Mouse (Mus musculus): ENCODE results near the gene Il19.

The Il19 gene

DNA sequence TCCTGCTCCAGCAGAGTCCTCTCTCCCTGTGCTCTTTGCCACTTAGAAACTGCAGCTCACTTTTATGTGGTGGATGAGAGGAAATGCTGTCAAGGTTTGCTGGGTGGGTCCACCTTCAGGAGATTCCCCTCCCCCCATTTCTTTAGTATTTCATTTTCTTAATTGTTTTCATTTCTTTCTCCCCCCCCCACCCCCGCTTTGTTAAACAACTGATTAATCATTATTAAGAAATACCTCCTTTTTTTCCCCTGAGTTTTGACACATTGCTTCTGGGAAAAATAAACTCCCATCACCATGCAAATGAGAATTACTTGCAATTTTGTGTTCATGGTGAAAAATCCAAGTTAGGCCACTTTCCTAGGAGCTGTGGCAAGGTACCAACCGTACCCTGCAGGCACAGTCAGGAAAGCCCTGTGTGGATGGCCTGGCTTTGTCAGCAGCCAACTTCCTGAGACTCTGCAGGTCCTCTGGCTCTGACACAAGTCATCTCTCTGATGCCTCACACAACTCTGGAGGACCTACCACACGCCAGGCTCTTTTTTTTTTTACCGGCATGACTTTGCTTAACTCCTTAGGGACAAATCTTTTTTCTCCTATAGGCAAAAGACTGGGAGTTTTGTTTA lies at the start of gene Il19:
TSS of gene Il19 (minus strand) at position 51 of the 623 bp plus-strand sequence.
- no peak for DNase-seq (ENCODE audit: low spot score in 2 of 2)

DNA sequence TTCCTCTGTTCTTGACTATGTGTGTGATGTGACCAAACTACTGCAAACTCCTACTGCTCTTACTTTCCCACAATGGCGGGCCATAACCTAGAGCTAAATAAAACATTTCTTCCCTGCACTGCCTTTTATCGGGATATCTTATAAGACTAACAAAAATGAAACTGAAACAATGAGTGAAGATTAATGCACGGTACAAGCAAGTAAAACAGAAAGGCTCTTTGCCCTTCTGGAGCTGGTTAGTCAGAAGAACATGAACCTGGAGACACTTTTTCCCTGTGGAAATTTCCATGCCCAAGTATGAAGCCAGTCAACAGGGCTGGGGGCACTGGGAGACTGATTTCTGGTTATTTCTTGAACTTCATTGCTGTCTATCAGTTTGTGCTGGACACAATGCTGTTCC lies 49.4 kb upstream of the Il19 start:
- DNase-seq (ENCODE audit: low spot score in 2 of 2) = no peak

GRCm38 (mm10) chr1:130987418-130987817 lies 47.5 kb upstream of the Il19 start:
- DNase-seq (ENCODE audit: low spot score in 2 of 2) = no peak

DNA sequence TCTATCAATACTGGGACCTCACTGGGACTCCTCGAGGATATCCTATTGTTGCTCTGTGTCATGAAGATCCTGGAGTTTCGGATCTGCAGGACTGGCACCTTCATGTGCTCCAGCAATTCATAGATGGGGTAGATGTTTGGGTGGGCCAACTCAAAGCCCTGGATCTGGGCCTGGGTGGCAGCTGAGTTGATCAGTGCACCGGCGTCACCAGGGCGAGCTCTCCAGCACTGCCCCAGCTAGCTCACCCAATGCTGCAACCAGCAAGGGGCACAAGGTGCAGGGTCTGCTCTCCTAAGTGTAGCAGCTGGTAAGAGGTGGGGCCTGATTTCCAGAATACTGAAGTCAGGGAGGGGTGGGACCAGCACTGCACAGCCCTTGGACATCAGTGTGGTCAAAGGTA lies 47.1 kb upstream of the Il19 start:
- no peak for DNase-seq (ENCODE audit: low spot score in 2 of 2)

DNA sequence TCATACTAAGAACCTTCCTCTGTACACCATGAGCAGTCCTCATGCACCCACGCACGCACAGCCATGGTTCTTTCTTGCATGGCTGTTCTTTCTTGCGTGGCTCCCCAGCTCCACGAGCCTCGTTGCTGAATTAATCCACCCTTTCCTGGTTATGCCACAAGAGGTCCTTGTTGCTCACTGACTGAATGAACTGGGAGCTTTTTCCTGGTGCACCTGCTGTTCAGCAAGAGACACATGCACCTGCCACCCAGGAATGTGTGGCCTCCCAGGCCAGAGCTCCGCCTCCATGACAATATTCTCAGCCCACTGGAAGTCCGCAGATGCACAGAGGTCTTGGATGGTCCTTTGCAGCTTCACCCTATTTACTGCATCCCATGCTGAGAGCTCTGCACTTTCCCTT lies 44.5 kb upstream of the Il19 start:
- no peak for DNase-seq (ENCODE audit: low spot score in 2 of 2)

- DNase-seq (ENCODE audit: low spot score in 2 of 2) = no peak
These were observed 39.5 kb upstream of the Il19 start for GRCm38 (mm10) chr1:130979455-130979854.

DNA sequence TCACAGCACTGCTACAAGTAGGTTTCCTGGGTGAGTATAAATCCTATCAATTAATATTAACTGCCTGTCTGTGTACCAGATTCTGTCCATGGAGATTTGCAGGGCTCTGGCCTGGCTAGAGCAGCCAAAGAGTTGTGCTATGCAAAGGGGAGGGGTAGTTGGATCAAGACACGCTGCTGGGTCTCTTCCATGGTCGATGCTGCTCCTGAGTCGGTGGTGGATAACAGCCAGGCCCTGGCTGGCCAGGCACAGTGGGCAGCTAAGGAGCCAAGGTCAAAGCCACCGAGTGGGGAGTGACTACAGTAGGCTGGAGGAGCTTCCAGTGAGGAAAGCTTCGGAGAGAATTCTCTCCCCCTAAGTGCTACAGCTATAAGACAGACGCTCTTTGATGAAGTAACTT lies 24.0 kb upstream of the Il19 start:
- DNase-seq (ENCODE audit: low spot score in 2 of 2) = peak; percentile 8 to 12

DNA sequence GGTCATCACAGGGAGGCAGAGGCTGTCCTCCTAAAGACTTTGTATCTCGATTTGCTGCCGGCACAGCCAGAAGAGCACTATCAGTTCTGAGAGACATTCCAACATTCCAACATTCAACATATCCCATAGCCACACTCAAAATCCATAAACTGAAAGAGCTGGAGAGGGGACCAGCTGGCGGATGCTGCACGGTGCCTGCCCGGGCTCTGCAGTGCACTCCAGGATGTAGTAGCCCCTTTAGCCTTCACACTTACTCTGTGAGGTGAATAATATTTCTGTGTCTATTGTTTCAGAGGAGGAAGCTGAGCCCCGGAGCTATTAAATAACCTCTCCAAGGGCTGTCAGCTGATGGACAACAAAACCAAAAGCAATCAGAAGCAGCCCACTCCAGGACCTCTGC lies 7.0 kb upstream of the Il19 start:
- no peak for DNase-seq (ENCODE audit: low spot score in 2 of 2)

DNA sequence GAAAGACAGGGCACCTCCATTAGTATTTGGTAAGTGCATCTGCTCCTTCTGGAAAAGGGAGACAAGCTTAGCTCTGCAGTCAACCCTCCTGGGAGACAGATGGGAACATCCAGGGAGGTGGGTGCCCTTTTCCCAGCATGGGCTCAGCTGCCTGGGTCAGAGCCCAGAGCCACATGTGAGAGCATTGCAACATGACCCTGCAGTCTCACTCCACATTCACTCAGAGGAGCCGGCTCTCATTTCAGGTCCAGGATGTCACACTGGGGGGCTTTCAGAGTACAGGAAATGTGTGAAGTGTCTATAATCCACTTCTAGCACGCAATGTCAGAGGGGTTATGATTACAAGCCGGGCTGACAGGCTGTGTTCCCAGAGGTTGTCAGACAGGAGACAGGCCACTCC lies 1.9 kb upstream of the Il19 start:
- no peak for DNase-seq (ENCODE audit: low spot score in 2 of 2)

DNA sequence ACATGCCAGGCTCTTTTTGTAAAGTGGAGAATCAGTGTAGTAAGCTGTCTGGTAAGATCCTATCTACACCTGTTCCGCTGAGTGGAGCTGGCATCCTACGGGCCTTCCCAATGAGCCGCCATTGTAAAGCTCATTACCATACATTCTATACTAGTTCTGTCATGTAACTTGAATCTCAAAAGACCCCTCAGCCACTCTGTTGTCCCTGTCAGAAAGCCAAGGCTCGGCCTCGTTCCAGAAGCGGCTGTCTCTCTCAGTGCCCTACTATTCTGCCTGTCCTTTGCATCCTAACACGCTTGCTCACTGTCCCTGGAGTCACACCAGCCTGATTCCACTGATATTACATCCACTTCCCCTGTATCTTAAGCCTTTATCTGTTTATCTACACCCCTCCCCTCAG lies 1.7 kb downstream of the Il19 start:
- no peak for DNase-seq (ENCODE audit: low spot score in 2 of 2)

DNA sequence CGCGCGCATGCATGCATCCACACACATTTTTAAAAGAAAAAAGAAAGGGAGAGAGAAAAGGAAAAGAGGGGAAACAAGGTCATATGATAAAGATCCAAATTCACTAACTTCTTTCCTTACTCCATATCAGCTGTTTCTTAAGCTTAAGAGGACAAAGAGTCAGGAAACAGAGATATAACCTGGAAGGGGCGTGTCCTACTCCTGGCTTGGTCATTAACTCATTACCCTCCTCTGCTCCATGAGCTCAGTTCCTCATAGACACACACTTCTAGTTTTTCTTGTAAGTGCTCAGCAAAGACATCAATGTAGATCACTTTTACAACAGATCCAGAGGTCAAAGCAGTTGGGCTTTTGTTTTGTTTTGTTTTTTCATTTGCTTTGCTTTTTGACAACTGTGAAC lies 2.7 kb downstream of the Il19 start:
- DNase-seq (ENCODE audit: low spot score in 2 of 2) = no peak

- no peak for DNase-seq (ENCODE audit: low spot score in 2 of 2)
These were observed 3.6 kb downstream of the Il19 start for GRCm38 (mm10) chr1:130936351-130936750.

DNA sequence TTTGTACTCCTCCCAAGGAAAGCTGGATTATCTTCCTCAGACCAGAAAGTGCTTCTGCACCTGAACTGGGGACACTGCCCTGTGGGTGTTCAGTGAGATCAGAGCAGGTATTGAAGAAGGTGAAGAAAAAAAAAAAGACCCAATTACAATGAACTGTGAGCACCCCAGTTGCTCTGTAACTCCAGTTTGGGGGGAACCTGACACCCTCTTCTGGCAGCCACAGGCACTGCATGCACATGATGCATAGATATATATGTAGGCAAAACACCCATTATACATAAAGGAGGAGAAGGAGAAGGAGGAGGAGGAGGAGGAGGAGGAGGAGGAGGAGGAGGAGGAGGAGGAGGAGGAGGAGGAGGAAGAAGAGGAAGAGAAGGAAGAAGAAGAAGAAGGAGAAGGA lies 13.4 kb downstream of the Il19 start:
- DNase-seq (ENCODE audit: low spot score in 2 of 2) = no peak

- DNase-seq (ENCODE audit: low spot score in 2 of 2) = no peak
These were observed 21.5 kb downstream of the Il19 start for GRCm38 (mm10) chr1:130918323-130918980.

DNA sequence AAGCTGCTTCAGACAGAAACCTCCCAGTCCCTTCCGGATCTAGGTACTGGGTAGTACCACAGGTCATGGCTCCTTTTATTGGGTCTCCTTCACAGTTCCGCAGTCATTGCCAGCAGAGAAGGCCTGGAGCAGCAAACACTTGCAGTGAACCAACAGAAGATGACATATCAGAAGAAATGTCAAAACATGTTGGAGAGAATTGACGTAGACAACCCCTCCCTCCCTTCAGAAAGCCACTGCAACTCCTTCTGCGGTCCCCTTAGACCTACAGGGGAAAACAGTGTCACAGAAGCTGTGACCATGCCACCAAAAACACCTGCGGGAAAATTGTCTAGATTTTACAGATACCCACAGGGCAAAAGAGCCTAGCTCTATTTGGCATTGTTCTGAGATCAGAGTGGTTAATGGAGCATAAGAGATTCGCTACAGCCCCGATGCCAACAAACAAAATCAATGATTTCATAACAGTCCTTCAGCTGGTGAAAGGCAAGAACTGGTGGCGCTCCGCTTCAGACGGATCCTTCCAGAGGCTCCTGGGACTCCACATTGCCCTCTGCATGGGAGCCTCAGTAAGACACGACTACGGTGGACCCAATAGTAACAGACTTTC lies 28.4 kb downstream of the Il19 start, which contains the start of gene Il20:
TSS of gene Il20 (minus strand) at position 51 of the 610 bp plus-strand sequence.
- no peak for DNase-seq (ENCODE audit: low spot score in 2 of 2)

GRCm38 (mm10) chr1:130902505-130902904 lies 37.4 kb downstream of the Il19 start:
- DNase-seq (ENCODE audit: low spot score in 2 of 2) = no peak

- no peak for DNase-seq (ENCODE audit: low spot score in 2 of 2)
These were observed 45.4 kb downstream of the Il19 start for GRCm38 (mm10) chr1:130894468-130894867.

DNA sequence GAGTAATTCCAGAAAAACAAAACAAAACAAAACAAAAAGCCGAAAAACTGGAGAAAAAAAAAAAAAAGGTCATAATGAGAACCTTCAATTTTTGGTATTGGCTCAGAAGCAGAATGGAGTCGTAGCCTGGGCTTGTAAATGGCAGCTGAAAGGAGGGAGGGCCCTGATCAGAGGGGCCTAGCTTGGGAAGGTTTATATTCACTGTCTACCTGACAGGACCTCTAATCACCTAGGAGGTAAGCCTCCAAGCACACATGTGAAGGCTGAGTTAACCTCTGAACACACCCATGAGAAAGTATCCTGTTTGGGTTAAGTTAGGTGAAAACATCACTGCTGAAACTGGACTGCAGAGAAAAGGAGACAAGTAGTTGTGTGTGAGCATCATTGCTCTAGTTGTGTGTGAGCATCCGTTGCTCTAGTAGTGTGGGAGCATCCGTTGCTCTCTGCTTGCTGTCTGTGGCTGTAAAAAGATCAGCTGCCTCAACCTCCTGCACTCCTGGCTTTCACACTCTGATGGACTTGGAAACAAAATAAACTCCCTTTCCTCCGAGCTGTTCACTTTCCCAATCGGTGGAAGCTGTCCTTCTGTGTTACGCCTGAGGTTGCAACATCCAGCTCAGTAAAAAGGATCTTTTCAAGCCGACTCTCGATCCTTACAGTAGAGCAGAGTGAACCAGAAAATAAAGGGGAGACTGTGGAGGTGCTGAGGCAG lies 46.4 kb downstream of the Il19 start:
- no peak for DNase-seq (ENCODE audit: low spot score in 2 of 2)

DNA sequence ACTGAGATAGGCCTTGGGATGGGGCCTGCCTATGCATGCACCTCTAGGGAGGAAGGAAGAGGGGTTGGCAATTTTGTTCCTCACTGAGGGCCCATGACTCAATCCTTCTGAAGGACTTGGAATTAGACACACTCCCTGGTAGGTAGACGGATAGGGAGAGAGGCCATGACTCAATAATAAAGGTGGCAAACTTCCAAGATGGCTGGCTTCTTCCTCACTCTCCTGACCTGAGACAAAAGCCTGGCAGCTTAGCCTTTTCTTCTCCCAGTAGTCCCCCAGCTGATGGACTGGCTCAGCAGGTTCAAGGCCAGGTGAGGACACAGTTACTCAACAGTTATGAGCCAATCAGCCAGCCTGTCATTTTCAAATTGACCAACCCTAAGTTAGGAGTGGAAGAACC lies 47.5 kb downstream of the Il19 start:
- no peak for DNase-seq (ENCODE audit: low spot score in 2 of 2)

DNA sequence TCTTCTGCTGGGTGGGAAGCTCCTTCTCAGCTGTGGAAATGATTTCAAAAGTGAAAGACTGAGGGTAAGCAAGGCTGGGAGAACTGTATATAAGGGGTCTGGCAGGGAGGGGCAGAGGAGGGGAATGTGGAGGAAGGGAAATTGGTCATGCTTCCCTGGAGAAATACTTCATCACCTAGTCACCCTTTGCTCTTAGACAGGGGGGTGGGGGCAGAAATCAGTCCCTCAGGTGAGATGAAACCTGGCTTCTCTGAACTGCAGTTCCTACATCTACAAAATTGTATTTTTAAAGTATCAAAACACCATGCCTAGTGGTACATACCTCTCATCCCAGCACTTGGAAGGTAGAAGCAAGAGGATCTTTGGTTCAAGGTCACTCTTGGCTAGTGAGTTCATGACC lies 52.6 kb downstream of the Il19 start, which contains the start of gene Il24:
TSS of gene Il24 (minus strand) at position 101 of the 400 bp plus-strand sequence.
- DNase-seq (ENCODE audit: low spot score in 2 of 2) = no peak

- DNase-seq (ENCODE audit: low spot score in 2 of 2) = no peak
These were observed 56.8 kb downstream of the Il19 start for GRCm38 (mm10) chr1:130883146-130883545.

Data from heart, adult 9 months (tissue).